Mouse (Mus musculus) lung, postnatal 36 days (tissue): ENCODE measurements around the gene Tmbim1.

Experiments used
- DNase-seq: peaks from one replicate; pipeline ENCODE4 v3.0.0; 2022; ENCODE audit warnings: mixed read lengths

Tmbim1 gene

GRCm38 (mm10) chr1:74321396-74321795 lies 16.0 kb upstream of the Tmbim1 start:
- DNase-seq = no peak

DNA sequence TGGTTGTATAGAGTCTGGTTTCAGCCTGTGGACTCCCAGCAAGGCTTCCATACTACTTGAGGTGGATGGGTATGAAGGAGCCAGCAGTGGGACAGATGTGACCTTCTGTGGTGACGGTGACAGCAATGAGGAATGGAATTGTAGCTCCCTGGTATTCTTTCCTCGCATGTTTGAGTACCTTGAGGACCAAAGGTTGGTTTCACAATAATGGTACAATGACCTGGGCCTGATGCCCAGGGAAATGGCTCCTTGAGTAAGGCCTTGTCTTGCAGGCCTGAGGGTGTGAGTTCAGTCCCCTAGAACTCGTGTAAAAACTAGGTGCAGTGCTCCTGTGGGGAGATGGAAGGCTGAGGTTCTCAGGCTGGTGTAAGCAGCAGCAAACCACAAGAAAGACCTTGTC lies 13.3 kb upstream of the Tmbim1 start:
- no peak for DNase-seq

- DNase-seq = no peak
Observed at GRCm38 (mm10) chr1:74316114-74316827, 10.8 kb upstream of the Tmbim1 start.

DNA sequence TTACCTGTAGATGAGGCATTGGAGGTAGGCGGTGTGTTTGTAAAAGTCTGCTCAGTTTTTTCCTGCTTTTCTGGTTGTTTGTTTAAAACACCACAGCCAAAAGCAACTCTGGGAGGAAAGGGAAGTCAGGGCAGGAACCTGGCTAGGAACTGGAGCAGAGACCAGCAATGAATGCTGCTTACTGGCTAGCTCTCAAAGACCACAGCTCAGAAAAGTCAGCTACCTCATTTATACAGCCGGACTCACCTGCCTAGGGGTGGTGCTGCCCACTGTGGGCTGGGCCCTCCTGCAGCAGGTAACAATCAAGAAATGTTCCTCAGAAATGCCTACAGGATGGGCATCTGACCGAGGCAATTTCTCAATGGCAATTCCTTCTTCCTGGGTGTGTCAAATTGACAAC lies 9.4 kb upstream of the Tmbim1 start:
- no peak for DNase-seq

DNA sequence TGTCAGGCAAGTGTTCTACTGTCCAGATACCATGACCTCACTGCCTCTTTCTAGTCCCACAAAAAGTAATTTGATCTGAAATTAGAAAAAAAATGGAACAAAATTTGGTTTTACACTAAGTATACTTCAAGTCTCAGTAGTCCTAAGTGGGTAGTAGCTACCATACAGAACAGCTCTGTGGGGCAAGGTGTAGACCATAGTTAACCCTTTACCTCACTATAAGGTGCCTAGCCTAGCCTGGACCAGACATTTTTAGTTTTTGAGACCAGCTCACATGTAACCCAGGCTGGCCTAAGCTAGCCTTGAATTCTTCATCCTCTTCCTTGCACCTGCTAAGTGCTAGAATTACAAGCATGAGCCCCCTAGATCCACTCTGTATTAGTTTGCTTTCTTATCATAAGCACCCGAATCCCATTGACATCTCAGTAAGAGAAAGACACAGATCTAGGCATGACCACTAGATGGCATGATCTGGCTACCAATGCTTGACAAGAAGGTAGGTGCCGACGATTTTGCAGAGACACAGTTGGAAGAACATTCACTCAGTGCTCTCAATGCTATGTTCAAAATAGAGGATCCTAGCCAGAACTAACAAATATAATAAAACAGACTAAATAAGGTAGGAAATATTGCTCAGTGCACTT lies 7.7 kb upstream of the Tmbim1 start:
- peak; percentile 96 for DNase-seq

DNA sequence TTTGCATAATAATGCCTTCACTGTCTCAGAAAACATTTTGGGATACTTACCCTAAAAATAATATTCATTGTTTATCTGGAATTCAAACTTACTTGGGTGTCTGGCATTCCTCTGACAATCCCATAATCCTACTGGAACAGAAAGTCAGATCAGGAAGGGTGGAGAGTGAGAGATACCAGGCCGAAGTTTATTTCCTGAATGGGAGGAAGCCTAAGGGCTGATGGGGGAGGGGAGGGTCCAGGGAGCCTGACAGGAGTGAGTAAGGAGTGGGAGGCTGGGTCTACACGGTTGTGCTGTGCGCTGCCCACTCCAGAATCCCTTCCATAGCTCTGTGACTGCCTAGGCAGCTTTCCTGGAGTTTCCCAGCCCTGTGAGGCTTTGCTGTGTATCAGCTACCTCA lies 4.3 kb upstream of the Tmbim1 start:
- peak; percentile 67 for DNase-seq

- DNase-seq = no peak
Observed at GRCm38 (mm10) chr1:74308001-74308964, 2.9 kb upstream of the Tmbim1 start.

DNA sequence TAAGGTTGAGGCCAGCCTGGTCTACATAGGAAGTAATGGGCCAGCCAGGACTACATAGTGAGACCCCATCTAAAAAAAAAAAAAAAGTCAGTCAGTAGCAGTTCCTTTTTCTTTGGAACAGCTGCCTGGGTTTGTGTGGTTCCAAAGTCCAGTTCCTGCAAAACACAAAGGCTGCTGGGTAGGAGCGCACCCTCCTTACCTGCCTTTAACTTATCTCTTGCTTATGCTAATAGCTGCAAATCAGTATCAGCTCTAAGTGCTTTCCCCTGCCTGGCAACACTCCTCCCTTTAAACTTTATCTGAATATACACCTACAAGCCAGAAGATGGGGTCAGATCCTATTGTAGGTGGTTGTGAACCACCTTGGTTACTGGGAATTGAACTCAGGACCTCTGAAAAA lies 1.7 kb upstream of the Tmbim1 start:
- no peak for DNase-seq

- no peak for DNase-seq
Observed at GRCm38 (mm10) chr1:74304946-74305345, 476 bp downstream of the Tmbim1 start.

DNA sequence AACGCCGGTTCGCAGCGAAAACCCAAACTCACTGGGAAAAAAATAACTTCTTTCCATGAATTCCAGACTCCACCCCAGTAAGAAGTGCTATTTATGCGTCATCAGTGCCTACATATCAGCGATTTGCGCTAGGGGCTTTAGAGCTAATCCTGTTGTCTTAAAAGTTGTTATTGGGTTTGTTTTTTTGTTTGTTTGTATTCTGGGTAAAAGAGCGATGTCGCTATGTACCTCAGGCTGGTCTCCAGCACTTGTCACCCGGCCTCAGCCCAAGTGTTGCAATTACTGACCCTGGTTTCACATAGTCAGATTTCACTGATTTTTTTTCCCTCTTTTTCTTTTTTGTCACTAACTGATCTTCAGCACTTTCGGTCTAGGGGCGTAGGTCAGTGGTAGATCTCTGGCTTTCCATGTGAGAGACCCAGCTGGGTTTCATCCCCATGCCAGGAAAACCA lies 1.1 kb downstream of the Tmbim1 start:
- DNase-seq = peak; percentile 65

- DNase-seq = peak; percentile 85
Observed at GRCm38 (mm10) chr1:74303509-74304338, 1.7 kb downstream of the Tmbim1 start.

DNA sequence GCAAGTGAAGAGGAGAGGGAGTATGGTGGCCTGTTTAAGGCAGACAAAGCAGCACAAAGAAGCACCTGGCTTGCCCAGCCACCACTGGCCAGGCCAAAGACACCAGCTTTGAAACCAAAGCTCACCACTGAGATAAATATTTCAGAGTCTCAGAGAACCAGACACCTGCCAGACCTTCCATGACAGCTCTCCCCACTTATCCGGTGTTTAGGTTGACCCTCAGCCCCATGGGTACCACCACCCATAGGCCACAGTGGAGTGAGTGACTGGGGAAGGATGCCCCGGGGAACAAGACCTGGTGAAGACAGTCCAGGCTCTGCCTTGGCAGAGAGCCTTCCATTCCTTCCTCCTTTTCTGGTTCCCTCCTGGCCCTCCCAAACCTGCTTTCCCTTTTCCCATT lies 2.6 kb downstream of the Tmbim1 start:
- DNase-seq = no peak

GRCm38 (mm10) chr1:74302229-74302628 lies 3.2 kb downstream of the Tmbim1 start:
- DNase-seq = no peak

DNA sequence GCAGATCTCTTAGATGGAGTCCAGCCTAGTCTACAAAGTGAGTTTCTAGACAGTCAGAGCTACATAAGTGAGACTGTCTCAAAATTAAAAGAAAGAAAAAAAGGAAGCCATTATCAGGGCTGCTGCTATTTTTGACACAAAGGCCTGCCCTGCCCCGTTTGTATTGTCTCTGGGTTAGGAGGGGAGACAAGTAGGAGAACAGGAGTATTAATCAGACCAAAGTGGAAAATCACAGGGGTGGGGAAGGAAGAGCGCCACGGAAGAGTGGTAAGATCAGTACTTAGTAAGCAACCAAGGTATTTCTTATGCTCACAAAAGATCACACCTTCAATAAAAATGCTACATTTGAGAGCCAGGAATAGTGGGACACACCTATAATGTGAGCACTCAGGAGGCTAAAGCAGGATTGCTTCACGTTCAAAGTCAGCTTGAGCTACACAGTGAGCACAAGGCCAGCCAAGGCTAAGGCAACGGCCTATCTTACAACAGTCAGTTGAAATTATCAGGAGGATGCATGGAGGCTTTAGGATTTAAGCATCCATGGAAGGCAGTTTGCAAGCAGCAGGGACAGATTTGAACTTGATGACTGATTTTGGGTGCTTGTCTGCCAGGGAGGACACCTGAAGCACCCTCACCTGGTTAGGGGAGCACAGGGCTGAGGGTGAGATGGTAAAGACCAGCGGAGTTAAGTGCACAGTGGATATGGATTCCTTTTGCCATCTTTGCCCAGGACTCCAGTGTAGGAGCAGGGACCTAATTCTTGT lies 4.9 kb downstream of the Tmbim1 start:
- DNase-seq = no peak

DNA sequence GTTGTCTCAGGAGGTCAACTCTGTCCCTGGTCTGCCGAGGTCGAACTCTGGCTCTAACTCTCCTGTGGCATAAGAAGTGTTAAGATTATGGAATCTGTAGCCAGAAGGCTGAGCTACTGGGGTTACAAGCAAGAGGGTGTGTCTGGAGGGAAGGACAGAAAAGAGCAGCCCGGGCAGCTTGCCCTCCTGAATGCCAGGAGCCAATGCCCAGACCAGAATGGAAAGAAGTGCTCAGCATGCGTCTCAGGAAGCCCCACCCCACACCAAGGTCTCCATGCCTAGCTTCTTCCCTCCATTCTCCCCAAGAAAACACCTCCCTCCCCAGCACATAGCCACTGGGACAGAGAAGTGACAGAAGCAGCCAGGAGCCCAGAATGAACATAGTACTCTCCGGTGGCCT lies 6.4 kb downstream of the Tmbim1 start:
- peak; percentile 77 for DNase-seq

DNA sequence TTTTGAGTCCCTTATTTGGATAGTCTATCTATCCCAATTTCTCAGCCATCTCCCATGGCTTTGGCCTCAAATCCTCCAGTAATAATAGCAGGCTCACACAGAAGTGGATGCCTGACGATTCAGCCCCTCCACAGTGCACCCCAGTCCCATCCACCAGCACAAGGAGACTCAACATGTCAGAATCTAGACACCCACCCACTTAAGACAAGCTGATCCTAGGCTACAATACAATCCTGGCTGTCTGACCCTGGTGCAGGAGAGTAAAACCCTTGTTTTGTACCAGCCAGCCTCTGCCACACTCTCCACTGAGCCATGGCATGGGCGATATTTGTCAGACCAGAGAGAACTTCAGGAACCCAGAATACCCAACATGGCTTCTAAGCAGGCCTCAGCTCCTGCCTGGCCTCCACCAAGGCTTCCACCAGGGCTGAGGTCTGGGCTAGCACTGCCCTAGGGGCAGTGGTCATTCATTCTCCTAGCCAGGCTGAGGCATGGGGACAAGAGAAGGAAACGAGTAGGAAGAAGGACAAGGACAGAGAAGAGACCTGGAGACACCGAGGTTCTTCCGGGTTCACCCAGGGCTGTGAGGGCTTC lies 7.2 kb downstream of the Tmbim1 start:
- DNase-seq = no peak

GRCm38 (mm10) chr1:74297269-74297668 lies 8.2 kb downstream of the Tmbim1 start:
- DNase-seq = peak; percentile 73

DNA sequence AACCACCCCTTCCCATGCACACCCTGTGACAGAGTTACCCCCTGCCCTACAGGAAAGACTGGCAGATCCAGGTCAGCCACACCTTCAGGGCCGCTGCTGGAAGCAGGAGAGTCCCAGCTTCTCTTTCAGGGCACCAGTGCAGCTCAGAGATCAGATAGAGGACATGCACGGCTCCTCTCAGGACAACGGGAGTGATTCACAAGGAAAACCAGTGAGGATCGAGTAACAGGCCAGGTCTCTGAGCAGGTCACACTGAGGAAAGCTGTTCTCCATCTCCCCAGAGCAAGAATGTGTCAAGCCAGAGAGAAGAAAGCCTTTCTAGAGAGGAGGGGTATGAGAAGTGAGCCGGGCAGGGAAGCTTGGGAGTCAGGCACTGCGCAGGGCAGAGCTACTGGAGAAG lies 8.9 kb downstream of the Tmbim1 start:
- no peak for DNase-seq

- DNase-seq = peak; percentile 97
Observed at GRCm38 (mm10) chr1:74295456-74296171, 9.8 kb downstream of the Tmbim1 start.

GRCm38 (mm10) chr1:74294733-74295455 lies 10.5 kb downstream of the Tmbim1 start:
- DNase-seq = no peak
